Mouse (Mus musculus) heart, postnatal 0 days (tissue): Measurements from ENCODE around the gene Fstl4. TPM values are rescaled to one million over a fixed set of nuclear protein-coding genes. Genes with fewer than 3 reads are reported as not detected.

Experiments
- ATAC-seq: fragments of 200-750 bp; cut with Nextera tagmentation; 2 replicates; pipeline ENCODE4 v1.8.0; 2017; ENCODE audit warnings: low read depth, moderate number of reproducible peaks, moderate library complexity; ENCODE audit not compliant: insufficient read depth
- DNase-seq: peaks from one replicate; pipeline ENCODE4 v3.0.0-alpha.2; 2016; ENCODE audit warnings: low spot score
- H3K27ac ChIP-seq: fragments of 300-500 bp; sonication (generic); 2 replicates; pipeline ENCODE4 v1.5.1; 2014; ENCODE audit warnings: low read depth, mild to moderate bottlenecking
- H3K27me3 ChIP-seq: fragments of 300-500 bp; sonication (generic); 2 replicates; pipeline ENCODE4 v1.6.1; 2014; ENCODE audit warnings: low read length, mixed read lengths; ENCODE audit not compliant: control insufficient read depth, insufficient read depth
- H3K36me3 ChIP-seq: fragments of 300-500 bp; sonication (generic); replicated peaks from 2 replicates; pipeline ENCODE4 v1.6.1; 2014; ENCODE audit warnings: low read length, mixed read lengths; ENCODE audit not compliant: control insufficient read depth, insufficient read depth
- H3K4me1 ChIP-seq: fragments of 300-500 bp; sonication (generic); 2 replicates; pipeline ENCODE4 v1.6.1; 2014; ENCODE audit warnings: antibody characterized with exemption; ENCODE audit not compliant: control insufficient read depth, insufficient read depth
- H3K4me2 ChIP-seq: fragments of 300-500 bp; sonication (generic); 2 replicates; pipeline ENCODE4 v1.6.1; 2014; ENCODE audit warnings: low read depth, mild to moderate bottlenecking, low read length, moderate library complexity
- H3K4me3 ChIP-seq: fragments of 300-500 bp; sonication (generic); 2 replicates; pipeline ENCODE4 v1.5.1; 2014; ENCODE audit warnings: low read depth, low read length
- H3K9ac ChIP-seq: fragments of 300-500 bp; sonication (generic); replicated peaks from 2 replicates; pipeline ENCODE4 v1.6.1; 2014; ENCODE audit warnings: low read depth, low read length, mixed read lengths
- H3K9me3 ChIP-seq: fragments of 300-500 bp; sonication (generic); replicated peaks from 2 replicates; pipeline ENCODE4 v1.6.1; 2016; ENCODE audit warnings: low read length; ENCODE audit not compliant: control insufficient read depth
- CTCF ChIP-seq: IDR thresholded peaks from 2 replicates; pipeline ENCODE4 v1.5.1; 2016; ENCODE audit warnings: antibody characterized with exemption, control low read depth, low read depth
- EP300 ChIP-seq: IDR thresholded peaks from 2 replicates; pipeline ENCODE4 v1.6.1; 2016; ENCODE audit warnings: antibody characterized with exemption, low read depth
- WGBS: fragments of 180-500 bp; shearing (Covaris S2); extraction: QIAGEN DNeasy Blood & Tissue Kit; methylation state at CpG from one replicate; pipeline ENCODE4 v1.1.7; 2014; 5-methylcytosine and 5-hydroxymethylcytosine counted together
- polyA plus RNA-seq: library from polyadenylated mRNA; unstranded; fragments of >200 nt; fragmentation: Nextera tagmentation; extraction: Ambion mirVana; gene quantifications from 2 replicates; pipeline ENCODE4 v1.2.1, GENCODE M21; 2015
- total RNA-seq: library from RNA; depleted of rRNA; stranded (reverse); fragments of >200 nt; gene quantifications from 2 replicates; pipeline ENCODE4 v1.2.3, GENCODE M21; 2014; ENCODE audit warnings: low replicate concordance

The Fstl4 gene
- total and polyA plus RNA-seq, 2 experiments from 2014 or later: 6.3 to 9.4 TPM

- 87% methylated on average over 3 of the region's 3 CpGs for WGBS
- Histone ChIP-seq H3K4me3 (no peak overlapping the region), H3K9ac (no peak overlapping the region), H3K9me3 (no peaks in the 10 kb centered on the region), H3K27me3 (no peaks in the 10 kb centered on the region), H3K36me3 (no peaks in the 10 kb centered on the region), H3K4me1 (no peaks in the 10 kb centered on the region), H3K27ac (no peak overlapping the region), H3K4me2 (no peak overlapping the region)
- DNase-seq: no peak
- no peak for TF ChIP-seq CTCF
- no peak for TF ChIP-seq EP300
- ATAC-seq: no peak
These were observed 375.2 kb downstream of the Fstl4 start for GRCm38 (mm10) chr11:53139666-53140065.

- Histone ChIP-seq H3K9ac (no peak overlapping the region), H3K27ac (no peak overlapping the region), H3K4me2 (no peak overlapping the region), H3K36me3 (no peaks in the 10 kb centered on the region), H3K27me3 (no peaks in the 10 kb centered on the region), H3K4me3 (no peak overlapping the region), H3K4me1 (no peaks in the 10 kb centered on the region), H3K9me3 (no peaks in the 10 kb centered on the region)
- DNase-seq (no peak), ATAC-seq (no peak)
- TF ChIP-seq CTCF: no peak
- TF ChIP-seq EP300: no peak
- 74% methylated on average over 8 of the region's 8 CpGs for WGBS
These were observed 375.8 kb downstream of the Fstl4 start for GRCm38 (mm10) chr11:53140196-53140595.

GRCm38 (mm10) chr11:53140722-53141400 is 376.4 kb downstream of the Fstl4 start:
- DNase-seq: no peak
- H3K4me1 ChIP-seq: no peaks in the 10 kb centered on the region
- H3K27me3 ChIP-seq: no peaks in the 10 kb centered on the region
- H3K36me3 ChIP-seq: no peaks in the 10 kb centered on the region
- no peak overlapping the region for H3K9ac ChIP-seq
- no peak for ATAC-seq
- no peaks in the 10 kb centered on the region for H3K9me3 ChIP-seq
- TF ChIP-seq CTCF (no peak), EP300 (no peak)
- no peak overlapping the region for H3K4me2 ChIP-seq
- 82% methylated on average over 10 of the region's 10 CpGs for whole genome bisulfite sequencing
- H3K4me3 ChIP-seq: no peak overlapping the region
- H3K27ac ChIP-seq: no peak overlapping the region

- Histone ChIP-seq H3K4me3 (no peak overlapping the region), H3K4me1 (no peaks in the 10 kb centered on the region), H3K36me3 (no peaks in the 10 kb centered on the region), H3K9ac (no peak overlapping the region), H3K9me3 (no peaks in the 10 kb centered on the region), H3K4me2 (no peak overlapping the region), H3K27ac (no peak overlapping the region), H3K27me3 (no peaks in the 10 kb centered on the region)
- DNase-seq (no peak), ATAC-seq (no peak)
- WGBS: 72% methylated on average over 5 of the region's 5 CpGs
- TF ChIP-seq EP300 (no peak), CTCF (no peak)
These were observed 379.1 kb downstream of the Fstl4 start for GRCm38 (mm10) chr11:53143522-53143921.

GRCm38 (mm10) chr11:53144506-53144905 is 380.1 kb downstream of the Fstl4 start:
- Histone ChIP-seq H3K36me3 (no peaks in the 10 kb centered on the region), H3K4me1 (no peaks in the 10 kb centered on the region), H3K27me3 (no peaks in the 10 kb centered on the region), H3K27ac (no peak overlapping the region), H3K9ac (no peak overlapping the region), H3K4me3 (no peak overlapping the region), H3K9me3 (no peaks in the 10 kb centered on the region), H3K4me2 (no peak overlapping the region)
- TF ChIP-seq CTCF: no peak
- TF ChIP-seq EP300: no peak
- ATAC-seq: no peak
- no peak for DNase-seq
- 63% methylated on average over 5 of the region's 5 CpGs for WGBS

GRCm38 (mm10) chr11:53146290-53146689 is 381.9 kb downstream of the Fstl4 start:
- no peaks in the 10 kb centered on the region for H3K9me3 ChIP-seq
- no peaks in the 10 kb centered on the region for H3K4me1 ChIP-seq
- no peaks in the 10 kb centered on the region for H3K36me3 ChIP-seq
- H3K27ac ChIP-seq: no peak overlapping the region
- no peak overlapping the region for H3K9ac ChIP-seq
- ATAC-seq (no peak), DNase-seq (no peak)
- no peaks in the 10 kb centered on the region for H3K27me3 ChIP-seq
- no peak overlapping the region for H3K4me3 ChIP-seq
- TF ChIP-seq EP300 (no peak), CTCF (peak; percentile 50)
- no peak overlapping the region for H3K4me2 ChIP-seq
- WGBS: 34% methylated on average over 4 of the region's 4 CpGs
